Mouse (Mus musculus) spleen, adult 18-20 months (tissue): Measurements from ENCODE around the gene Nfatc2.

Experiments used
- DNase-seq, 2 experiments: peaks; one replicate each; pipeline ENCODE4 v3.0.0; 2022; ENCODE audit warnings: mixed read lengths in 2 of 2

Gene Nfatc2

GRCm38 (mm10) chr2:168577381-168577780 is 24.1 kb downstream of the Nfatc2 start:
- no peak for DNase-seq

- no peak for DNase-seq
Measured at GRCm38 (mm10) chr2:168575834-168576233, 25.6 kb downstream of the Nfatc2 start.

- DNase-seq, result no peak
Measured at GRCm38 (mm10) chr2:168574934-168575333, 26.5 kb downstream of the Nfatc2 start.

GRCm38 (mm10) chr2:168573866-168574265 is 27.6 kb downstream of the Nfatc2 start:
- no peak for DNase-seq

GRCm38 (mm10) chr2:168571241-168571640 is 30.2 kb downstream of the Nfatc2 start:
- DNase-seq, result no peak

- DNase-seq, result no peak
Measured at GRCm38 (mm10) chr2:168565538-168566253, 35.8 kb downstream of the Nfatc2 start.

- no peak for DNase-seq
Measured at GRCm38 (mm10) chr2:168563184-168563583, 38.3 kb downstream of the Nfatc2 start.

- DNase-seq, result no peak
Measured at GRCm38 (mm10) chr2:168557035-168557434, 44.4 kb downstream of the Nfatc2 start.

- peak; percentile 32 to 49 for DNase-seq
Measured at GRCm38 (mm10) chr2:168555897-168556670, 45.4 kb downstream of the Nfatc2 start.

- no peak for DNase-seq
Measured at GRCm38 (mm10) chr2:168553541-168553961, 47.9 kb downstream of the Nfatc2 start.

- DNase-seq, result no peak
Measured at GRCm38 (mm10) chr2:168552405-168552804, 49.1 kb downstream of the Nfatc2 start.

- DNase-seq, result no peak
Measured at GRCm38 (mm10) chr2:168551218-168551617, 50.2 kb downstream of the Nfatc2 start.

- DNase-seq, result no peak
Measured at GRCm38 (mm10) chr2:168549326-168549725, 52.1 kb downstream of the Nfatc2 start.

GRCm38 (mm10) chr2:168548008-168548407 is 53.4 kb downstream of the Nfatc2 start:
- DNase-seq, result no peak

- no peak for DNase-seq
Measured at GRCm38 (mm10) chr2:168545901-168546557, 55.4 kb downstream of the Nfatc2 start.

- peak in 1 of 2 experiments; percentile 25 for DNase-seq
Measured at GRCm38 (mm10) chr2:168544102-168544501, 57.4 kb downstream of the Nfatc2 start.

- DNase-seq, result no peak
Measured at GRCm38 (mm10) chr2:168543026-168543425, 58.4 kb downstream of the Nfatc2 start.

GRCm38 (mm10) chr2:168541223-168541622 is 60.2 kb downstream of the Nfatc2 start:
- no peak for DNase-seq

- peak in 1 of 2 experiments; percentile 32 for DNase-seq
Measured at GRCm38 (mm10) chr2:168539594-168540222, 61.7 kb downstream of the Nfatc2 start.

GRCm38 (mm10) chr2:168539026-168539425 is 62.4 kb downstream of the Nfatc2 start:
- no peak for DNase-seq

- DNase-seq, result no peak
Measured at GRCm38 (mm10) chr2:168532061-168532833, 69.2 kb downstream of the Nfatc2 start.

GRCm38 (mm10) chr2:168528551-168528950 is 72.9 kb downstream of the Nfatc2 start:
- DNase-seq, result no peak
